Mouse (Mus musculus): ENCODE data around the gene Furin. TPM values are rescaled to one million over a fixed set of nuclear protein-coding genes. Genes with fewer than 3 reads are reported as not detected.

Gene Furin
- total and polyA plus RNA-seq, 3 experiments: 13.7 to 32.3 TPM; not detected in 1

DNA sequence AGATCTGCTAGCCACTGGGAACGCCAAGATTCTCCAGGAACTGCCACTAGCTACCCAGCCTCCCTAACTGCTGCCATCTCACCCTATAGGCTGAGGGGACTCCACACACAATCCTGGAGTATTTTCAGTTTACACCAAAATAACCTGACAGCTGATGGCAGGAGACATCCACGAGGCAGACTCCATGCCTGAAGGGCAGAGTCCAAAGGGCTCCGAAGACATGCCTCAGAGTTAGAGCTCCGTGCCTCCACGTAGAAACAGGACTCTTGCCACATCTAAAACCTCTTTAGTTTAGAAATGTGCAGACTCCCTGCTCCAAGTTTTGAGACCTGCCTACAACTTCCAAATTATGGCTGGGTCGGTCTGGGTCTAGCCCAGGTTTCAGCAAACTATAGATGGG is 4.7 kb downstream of the Furin start:
- H3K9me3 ChIP-seq (replicated peaks; ENCODE audit: insufficient read depth, low read length): no peaks in the 10 kb centered on the region
- no peak overlapping the region for H3K4me3 ChIP-seq (ENCODE audit: control insufficient read depth in 1 of 2, insufficient read depth in 1 of 2, low read depth in 2 of 2, low read length in 2 of 2)
- H3K27me3 ChIP-seq (ENCODE audit: control insufficient read depth in 1 of 2, insufficient read depth in 2 of 2, low read length in 2 of 2): no peaks in the 10 kb centered on the region
- peaks cover 30% of the 10 kb centered on the region for H3K79me2 ChIP-seq (ENCODE audit: control insufficient read depth, insufficient read depth, low read length, poor library complexity)
- peaks cover 0 to 18% of the 10 kb centered on the region in 2 experiments; a peak in 2 of 4 replicates for H3K36me3 ChIP-seq (ENCODE audit: control insufficient read depth in 1 of 2, insufficient read depth in 2 of 2, low read length in 2 of 2)
- TF ChIP-seq MAX (IDR thresholded peaks at IDR 0.05; ENCODE audit: low read length): no peak
- TF ChIP-seq MXI1 (IDR thresholded peaks at IDR 0.05; ENCODE audit: low read depth, low read length): no peak
- H3K9ac ChIP-seq (ENCODE audit: control insufficient read depth, low read depth, low read length, poor library complexity, severe bottlenecking): peak overlapping the region; percentile 82
- DNase-seq (ENCODE audit: low read depth, low spot score): no peak
- H3K4me1 ChIP-seq (ENCODE audit: control insufficient read depth in 1 of 2, insufficient read depth in 2 of 2, low read length in 2 of 2): peaks cover 8 to 30% of the 10 kb centered on the region in 2 experiments
- H3K27ac ChIP-seq (ENCODE audit: control insufficient read depth, low read depth, low read length): no peak overlapping the region

DNA sequence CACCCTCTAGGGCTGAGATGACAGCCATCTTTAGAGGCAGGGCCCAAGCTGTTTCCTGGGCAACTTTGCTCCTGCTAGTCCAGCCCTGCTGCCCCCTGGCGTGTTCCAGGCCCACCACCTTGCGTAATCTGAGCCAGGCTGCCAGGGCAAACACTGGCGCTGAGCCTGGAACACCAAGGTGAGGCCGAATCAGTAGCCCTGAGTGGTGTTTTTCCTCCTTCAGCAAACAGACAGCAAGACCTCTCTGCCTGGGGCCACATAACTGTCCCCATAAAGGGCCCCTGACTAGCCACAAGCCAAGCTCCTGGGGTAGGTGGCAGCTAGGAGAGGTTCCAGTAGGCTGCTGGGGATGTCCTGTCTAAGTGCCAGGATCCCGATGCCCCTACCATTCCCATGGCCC is 5.1 kb downstream of the Furin start:
- H3K79me2 ChIP-seq (ENCODE audit: control insufficient read depth, insufficient read depth, low read length, poor library complexity): peaks cover 30% of the 10 kb centered on the region
- H3K9ac ChIP-seq (ENCODE audit: control insufficient read depth, low read depth, low read length, poor library complexity, severe bottlenecking): no peak overlapping the region
- no peaks in the 10 kb centered on the region for H3K27me3 ChIP-seq (ENCODE audit: control insufficient read depth in 1 of 2, insufficient read depth in 2 of 2, low read length in 2 of 2)
- peaks cover 6 to 25% of the 10 kb centered on the region in 2 experiments for H3K4me1 ChIP-seq (ENCODE audit: control insufficient read depth in 1 of 2, insufficient read depth in 2 of 2, low read length in 2 of 2)
- no peak for TF ChIP-seq GABPA (IDR thresholded peaks at IDR 0.05; ENCODE audit: low read depth, low read length)
- TF ChIP-seq ZMIZ1 (IDR thresholded peaks at IDR 0.05; ENCODE audit: low read depth, low read length): no peak
- no peak for TF ChIP-seq MYC (IDR thresholded peaks at IDR 0.05; ENCODE audit: low read depth, low read length)
- TF ChIP-seq BHLHE40 (IDR thresholded peaks at IDR 0.05; ENCODE audit: borderline replicate concordance, low read depth, low read length): no peak
- TF ChIP-seq ETS1 (IDR thresholded peaks at IDR 0.05; ENCODE audit: low read depth, low read length): no peak
- TF ChIP-seq TBP (IDR thresholded peaks at IDR 0.05; ENCODE audit: low read depth, low read length): no peak
- TF ChIP-seq RCOR1 (IDR thresholded peaks at IDR 0.05; ENCODE audit: low read depth, low read length): no peak
- no peak for TF ChIP-seq POLR2AphosphoS5 (IDR thresholded peaks at IDR 0.05; ENCODE audit: borderline replicate concordance, low read depth, low read length)
- TF ChIP-seq SIN3A (IDR thresholded peaks at IDR 0.05; ENCODE audit: low read length): no peak
- TF ChIP-seq MAX (IDR thresholded peaks at IDR 0.05; ENCODE audit: low read length): no peak
- TF ChIP-seq ZNF384 (IDR thresholded peaks at IDR 0.05; ENCODE audit: low read depth, low read length): no peak
- TF ChIP-seq ZC3H11A (IDR thresholded peaks at IDR 0.05; ENCODE audit: low read depth, low read length): no peak
- H3K9me3 ChIP-seq (replicated peaks; ENCODE audit: insufficient read depth, low read length): no peaks in the 10 kb centered on the region
- H3K4me3 ChIP-seq (ENCODE audit: control insufficient read depth in 1 of 2, insufficient read depth in 1 of 2, low read depth in 2 of 2, low read length in 2 of 2): no peak overlapping the region
- no peak overlapping the region for H3K27ac ChIP-seq (ENCODE audit: control insufficient read depth, low read depth, low read length)
- peaks cover 0 to 17% of the 10 kb centered on the region in 2 experiments; a peak in 2 of 4 replicates for H3K36me3 ChIP-seq (ENCODE audit: control insufficient read depth in 1 of 2, insufficient read depth in 2 of 2, low read length in 2 of 2)
- DNase-seq (ENCODE audit: low read depth, low spot score): no peak

GRCm38 (mm10) chr7:80398654-80399444 is 6.4 kb downstream of the Furin start:
- no peak overlapping the region for H3K4me3 ChIP-seq (ENCODE audit: control insufficient read depth in 1 of 2, insufficient read depth in 1 of 2, low read depth in 2 of 2, low read length in 2 of 2)
- TF ChIP-seq CHD2 (IDR thresholded peaks at IDR 0.05; ENCODE audit: low read length) (no peak), MAZ (IDR thresholded peaks at IDR 0.05; ENCODE audit: low read depth, low read length) (no peak), RAD21 (IDR thresholded peaks at IDR 0.05; ENCODE audit: low read depth, low read length) (no peak), TAL1 (IDR thresholded peaks at IDR 0.05; ENCODE audit: low read length) (no peak), HCFC1 (IDR thresholded peaks at IDR 0.05; ENCODE audit: low read depth, low read length) (no peak)
- H3K9ac ChIP-seq (ENCODE audit: control insufficient read depth, low read depth, low read length, poor library complexity, severe bottlenecking): no peak overlapping the region
- peaks cover 5 to 15% of the 10 kb centered on the region in 2 experiments; a peak in 3 of 4 replicates for H3K4me1 ChIP-seq (ENCODE audit: control insufficient read depth in 1 of 2, insufficient read depth in 2 of 2, low read length in 2 of 2)
- DNase-seq (ENCODE audit: low read depth, low spot score): no peak
- peaks cover 0 to 13% of the 10 kb centered on the region in 2 experiments; a peak in 3 of 4 replicates for H3K36me3 ChIP-seq (ENCODE audit: control insufficient read depth in 1 of 2, insufficient read depth in 2 of 2, low read length in 2 of 2)
- no peaks in the 10 kb centered on the region for H3K9me3 ChIP-seq (replicated peaks; ENCODE audit: insufficient read depth, low read length)
- H3K79me2 ChIP-seq (ENCODE audit: control insufficient read depth, insufficient read depth, low read length, poor library complexity): peaks cover 30% of the 10 kb centered on the region
- H3K27ac ChIP-seq (ENCODE audit: control insufficient read depth, low read depth, low read length): no peak overlapping the region
- no peaks in the 10 kb centered on the region for H3K27me3 ChIP-seq (ENCODE audit: control insufficient read depth in 1 of 2, insufficient read depth in 2 of 2, low read length in 2 of 2)

Data from MEL (cell line).